18 mouse cellular contexts compared by ENCODE assay signal in the genomic region with DNA sequence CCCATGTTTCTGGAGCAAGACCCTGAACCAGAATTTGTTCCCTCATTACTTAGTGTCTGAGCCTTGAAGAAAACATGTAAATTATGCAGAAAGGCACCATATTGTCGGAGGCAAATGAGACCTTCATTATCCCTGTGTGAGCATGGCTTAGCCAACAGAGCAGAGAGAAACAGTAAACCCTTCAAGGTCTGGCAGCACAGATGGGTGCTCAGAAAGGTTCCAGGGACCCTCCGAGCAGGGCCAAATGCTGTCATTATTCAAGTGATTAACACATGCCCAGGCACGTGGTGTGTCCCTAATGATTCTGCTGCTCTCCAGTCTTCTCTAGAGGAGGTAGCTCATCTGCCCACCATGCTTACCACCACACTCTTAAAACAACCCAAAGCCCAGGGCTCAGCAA.
"Had no signal": no experiment of that assay in that cellular context is flagged by ENCODE, and none has a peak within 500 bp of the region (broad histone marks: within the 10 kb centered on the region; RNA-seq: fewer than 3 reads in every experiment).

No protein-coding gene starts in this region.

- H3K36me3 ChIP-seq: limb, embryonic 10.5 days; limb, embryonic 13.5 days; liver, embryonic 12.5 days; liver, embryonic 15.5 days; lung, embryonic 15.5 days; midbrain, embryonic 12.5 days had no signal

- H3K9ac ChIP-seq: limb, embryonic 13.5 days; liver, embryonic 12.5 days; liver, embryonic 15.5 days; lung, embryonic 15.5 days; midbrain, embryonic 12.5 days had no signal

- H3K4me1 ChIP-seq: limb, embryonic 10.5 days; limb, embryonic 13.5 days; liver, embryonic 12.5 days; liver, embryonic 15.5 days; lung, embryonic 15.5 days; midbrain, embryonic 12.5 days had no signal

- DNase-seq: kidney, postnatal 25 days; layer of hippocampus, adult 9-11 months; liver; lung, adult 18-20 months; lung, postnatal 14 days; lung, postnatal 4 days; thymus, adult 18-20 months; thymus, postnatal 36 days had no signal

- H3K9me3 ChIP-seq: limb, embryonic 10.5 days; limb, embryonic 13.5 days; liver, embryonic 12.5 days; liver, embryonic 15.5 days; lung, embryonic 15.5 days; midbrain, embryonic 12.5 days had no signal

- H3K27ac ChIP-seq: kidney, postnatal 0 days; layer of hippocampus, adult 2 months; limb, embryonic 10.5 days; limb, embryonic 13.5 days; liver, embryonic 12.5 days; liver, embryonic 15.5 days; lung, embryonic 15.5 days; midbrain, embryonic 12.5 days had no signal

- ATAC-seq: liver, embryonic 12.5 days; midbrain, embryonic 16.5 days had no signal

- H3K4me2 ChIP-seq: limb, embryonic 13.5 days; liver, embryonic 12.5 days; liver, embryonic 15.5 days; lung, embryonic 15.5 days; midbrain, embryonic 12.5 days had no signal

- H3K4me3 ChIP-seq: layer of hippocampus, adult 2 months; limb, embryonic 10.5 days; limb, embryonic 13.5 days; liver, embryonic 12.5 days; liver, embryonic 15.5 days; lung, embryonic 15.5 days; midbrain, embryonic 12.5 days; myocyte had no signal

- H3K27me3 ChIP-seq: limb, embryonic 13.5 days; liver, embryonic 12.5 days; liver, embryonic 15.5 days; lung, embryonic 15.5 days; midbrain, embryonic 12.5 days had no signal
